Mouse (Mus musculus) kidney, postnatal 36 days (tissue): ENCODE measurements around the gene Rps28.
"Not testable (repeated sequence)": the region's sequence is repeated elsewhere in the genome, so short reads cannot be mapped to it uniquely, and the experiment has no call there.

ENCODE experiments used
- DNase-seq, 2 experiments: peaks; one replicate each; pipeline ENCODE4 v3.0.0; 2021 to 2022; ENCODE audit warnings: mixed read lengths in 2 of 2

Rps28 gene

GRCm38 (mm10) chr17:33824084-33824996, at the start of gene Rps28, which contains the start of gene Ndufa7:
Gene Rps28 (minus strand): TSS chr17:33824562.
Gene Ndufa7 (plus strand): TSS chr17:33824572.
- DNase-seq = peak; percentile 98

- not testable (repeated sequence) for DNase-seq
Observed at GRCm38 (mm10) chr17:33873537-33873936, 49.2 kb upstream of the Rps28 start, which contains the start of gene Gm7029. Gene Gm7029 (plus strand): TSS chr17:33873837.

GRCm38 (mm10) chr17:33865330-33866030, 41.1 kb upstream of the Rps28 start:
- DNase-seq = peak; percentile 60 to 80

- DNase-seq = no peak
Observed at GRCm38 (mm10) chr17:33857816-33858215, 33.5 kb upstream of the Rps28 start.

- no peak for DNase-seq
Observed at GRCm38 (mm10) chr17:33851331-33851730, 27.0 kb upstream of the Rps28 start.

- DNase-seq = no peak
Observed at GRCm38 (mm10) chr17:33848139-33848538, 23.8 kb upstream of the Rps28 start.

GRCm38 (mm10) chr17:33844196-33844595, 19.8 kb upstream of the Rps28 start:
- DNase-seq = no peak

- peak; percentile 95 for DNase-seq
Observed at GRCm38 (mm10) chr17:33842966-33843795, 18.8 kb upstream of the Rps28 start, which contains the start of gene Cd320. Gene Cd320 (plus strand): TSS chr17:33843091.

GRCm38 (mm10) chr17:33829561-33829960, 5.2 kb upstream of the Rps28 start:
- DNase-seq = no peak

GRCm38 (mm10) chr17:33828892-33829291, 4.5 kb upstream of the Rps28 start:
- peak; percentile 88 to 96 for DNase-seq

- peak; percentile 80 to 82 for DNase-seq
Observed at GRCm38 (mm10) chr17:33826850-33827249, 2.5 kb upstream of the Rps28 start.

GRCm38 (mm10) chr17:33825462-33825861, 1.1 kb upstream of the Rps28 start:
- no peak for DNase-seq

GRCm38 (mm10) chr17:33824997-33825330, 602 bp upstream of the Rps28 start:
- DNase-seq = not testable (repeated sequence)

GRCm38 (mm10) chr17:33823171-33823570, 1.2 kb downstream of the Rps28 start:
- DNase-seq = not testable (repeated sequence)

- DNase-seq = no peak
Observed at GRCm38 (mm10) chr17:33822436-33822959, 1.9 kb downstream of the Rps28 start.

- DNase-seq = peak in 1 of 2 experiments; percentile 27
Observed at GRCm38 (mm10) chr17:33817969-33818643, 6.3 kb downstream of the Rps28 start.

GRCm38 (mm10) chr17:33817184-33817968, 7.0 kb downstream of the Rps28 start:
- DNase-seq = peak; percentile 92 to 93

- DNase-seq = no peak
Observed at GRCm38 (mm10) chr17:33816612-33817011, 7.8 kb downstream of the Rps28 start.

GRCm38 (mm10) chr17:33815399-33815798, 9.0 kb downstream of the Rps28 start:
- no peak for DNase-seq

GRCm38 (mm10) chr17:33812990-33813389, 11.4 kb downstream of the Rps28 start:
- DNase-seq = peak; percentile 69 to 88

- peak; percentile 38 to 70 for DNase-seq
Observed at GRCm38 (mm10) chr17:33812475-33812874, 11.9 kb downstream of the Rps28 start.
